Mouse (Mus musculus) kidney, embryonic 15.5 days (tissue): ENCODE results near the gene Tor1b. TPM values are rescaled to one million over a fixed set of nuclear protein-coding genes. Genes with fewer than 3 reads are reported as not detected.
"Not testable (repeated sequence)": the region's sequence is repeated elsewhere in the genome, so short reads cannot be mapped to it uniquely, and the experiment has no call there.

Source experiments
- ATAC-seq: fragments of 200-750 bp; cut with Nextera tagmentation; replicated peaks from 2 replicates; pipeline ENCODE4 v1.8.0; 2017; ENCODE audit warnings: moderate TSS enrichment; ENCODE audit not compliant: low FRiP score
- H3K27ac ChIP-seq: fragments of 300-500 bp; sonication (generic); 2 replicates; pipeline ENCODE4 v1.5.1; 2015; ENCODE audit warnings: mild to moderate bottlenecking, inconsistent platforms
- H3K27me3 ChIP-seq: fragments of 300-500 bp; sonication (generic); 2 replicates; pipeline ENCODE4 v1.6.1; 2015; ENCODE audit warnings: inconsistent platforms
- H3K36me3 ChIP-seq: fragments of 300-500 bp; sonication (generic); 2 replicates; pipeline ENCODE4 v1.6.1; 2015; ENCODE audit warnings: inconsistent platforms
- H3K4me1 ChIP-seq: fragments of 300-500 bp; sonication (generic); 2 replicates; pipeline ENCODE4 v1.6.1; 2015; ENCODE audit warnings: inconsistent platforms
- H3K4me2 ChIP-seq: fragments of 300-500 bp; sonication (generic); 2 replicates; pipeline ENCODE4 v1.6.1; 2015; ENCODE audit warnings: moderate library complexity, mild to moderate bottlenecking, inconsistent platforms
- H3K4me3 ChIP-seq: fragments of 300-500 bp; sonication (generic); replicated peaks from 2 replicates; pipeline ENCODE4 v1.5.1; 2015; ENCODE audit warnings: mild to moderate bottlenecking, inconsistent platforms
- H3K9ac ChIP-seq: fragments of 300-500 bp; sonication (generic); 2 replicates; pipeline ENCODE4 v1.6.1; 2015; ENCODE audit warnings: mild to moderate bottlenecking, inconsistent platforms
- H3K9me3 ChIP-seq: fragments of 300-500 bp; sonication (generic); replicated peaks from 2 replicates; pipeline ENCODE4 v1.6.1; 2016; ENCODE audit warnings: inconsistent platforms
- WGBS: fragments of 180-500 bp; shearing (Covaris S2); methylation state at CpG from one replicate; pipeline ENCODE4 v1.1.7; 2015; ENCODE audit warnings: mixed read lengths; 5-methylcytosine and 5-hydroxymethylcytosine counted together
- polyA plus RNA-seq: library from polyadenylated mRNA; unstranded; fragments of >200 nt; fragmentation: Nextera tagmentation; extraction: Ambion mirVana; gene quantifications from 2 replicates; pipeline ENCODE4 v1.2.1, GENCODE M21; 2015

Tor1b gene
- polyA plus RNA-seq, 1 experiment from 2014 or later = 37.5 TPM

- H3K27ac ChIP-seq = no peak overlapping the region
- no peaks in the 10 kb centered on the region for H3K36me3 ChIP-seq
- no peak for ATAC-seq
- WGBS = 68% methylated on average over 7 of the region's 7 CpGs
- no peak overlapping the region for H3K9ac ChIP-seq
- H3K4me2 ChIP-seq = no peak overlapping the region
- H3K27me3 ChIP-seq = no peaks in the 10 kb centered on the region
- H3K4me1 ChIP-seq = peaks cover 14% of the 10 kb centered on the region
- no peak overlapping the region for H3K4me3 ChIP-seq
- no peaks in the 10 kb centered on the region for H3K9me3 ChIP-seq
Observed at GRCm38 (mm10) chr2:30920216-30920615, 32.5 kb upstream of the Tor1b start.

GRCm38 (mm10) chr2:30923099-30923498 is 29.7 kb upstream of the Tor1b start:
- no peak overlapping the region for H3K27ac ChIP-seq
- no peaks in the 10 kb centered on the region for H3K36me3 ChIP-seq
- ATAC-seq = no peak
- H3K9me3 ChIP-seq = no peaks in the 10 kb centered on the region
- H3K4me2 ChIP-seq = no peak overlapping the region
- no peak overlapping the region for H3K9ac ChIP-seq
- H3K4me1 ChIP-seq = peaks cover 26% of the 10 kb centered on the region
- 69% methylated on average over 3 of the region's 3 CpGs for WGBS
- no peak overlapping the region for H3K4me3 ChIP-seq
- H3K27me3 ChIP-seq = no peaks in the 10 kb centered on the region

- no peak for ATAC-seq
- Histone ChIP-seq H3K27ac (no peak overlapping the region), H3K4me2 (no peak overlapping the region), H3K4me1 (peaks cover 34% of the 10 kb centered on the region), H3K9me3 (no peaks in the 10 kb centered on the region), H3K4me3 (no peak overlapping the region), H3K27me3 (no peaks in the 10 kb centered on the region), H3K9ac (no peak overlapping the region), H3K36me3 (no peaks in the 10 kb centered on the region)
- 86% methylated on average over 4 of the region's 4 CpGs for WGBS
Observed at GRCm38 (mm10) chr2:30925181-30925580, 27.6 kb upstream of the Tor1b start.

- no peaks in the 10 kb centered on the region for H3K36me3 ChIP-seq
- no peak overlapping the region for H3K4me2 ChIP-seq
- H3K9me3 ChIP-seq = no peaks in the 10 kb centered on the region
- H3K27ac ChIP-seq = peak overlapping the region; percentile 32; the same call in 1 of the 2 replicates
- 58% methylated on average over 4 of the region's 4 CpGs for WGBS
- ATAC-seq = no peak
- no peak overlapping the region for H3K9ac ChIP-seq
- H3K27me3 ChIP-seq = no peaks in the 10 kb centered on the region
- H3K4me1 ChIP-seq = peaks cover 34% of the 10 kb centered on the region
- no peak overlapping the region for H3K4me3 ChIP-seq
Observed at GRCm38 (mm10) chr2:30926381-30926780, 26.4 kb upstream of the Tor1b start.

GRCm38 (mm10) chr2:30927151-30927781 is 25.5 kb upstream of the Tor1b start:
- peak overlapping the region; percentile 32; the same call in 1 of the 2 replicates for H3K27ac ChIP-seq

GRCm38 (mm10) chr2:30927844-30928628 is 24.7 kb upstream of the Tor1b start:
- H3K9ac ChIP-seq = no peak overlapping the region
- ATAC-seq = no peak; the same call in none of the 2 replicates
- no peaks in the 10 kb centered on the region for H3K27me3 ChIP-seq
- no peak overlapping the region for H3K4me3 ChIP-seq
- no peak overlapping the region for H3K4me2 ChIP-seq
- H3K4me1 ChIP-seq = peaks cover 34% of the 10 kb centered on the region
- WGBS = 22% methylated on average over 14 of the region's 14 CpGs
- H3K9me3 ChIP-seq = no peaks in the 10 kb centered on the region
- no peaks in the 10 kb centered on the region for H3K36me3 ChIP-seq
- no peak overlapping the region for H3K27ac ChIP-seq

More at GRCm38 (mm10) chr2:30927151-30927781, 25.5 kb upstream of the Tor1b start:
- no peaks in the 10 kb centered on the region for H3K9me3 ChIP-seq
- no peak overlapping the region for H3K4me3 ChIP-seq
- WGBS = 55% methylated on average over 9 of the region's 9 CpGs
- H3K9ac ChIP-seq = no peak overlapping the region
- no peak overlapping the region for H3K4me2 ChIP-seq
- H3K27me3 ChIP-seq = no peaks in the 10 kb centered on the region
- no peak for ATAC-seq
- no peaks in the 10 kb centered on the region for H3K36me3 ChIP-seq
- peaks cover 34% of the 10 kb centered on the region for H3K4me1 ChIP-seq

GRCm38 (mm10) chr2:30928893-30929482 is 23.8 kb upstream of the Tor1b start:
- H3K9me3 ChIP-seq = no peaks in the 10 kb centered on the region
- no peak overlapping the region for H3K27ac ChIP-seq
- H3K4me2 ChIP-seq = peak overlapping the region; percentile 57
- WGBS = 23% methylated on average over 12 of the region's 12 CpGs
- no peaks in the 10 kb centered on the region for H3K36me3 ChIP-seq
- ATAC-seq = 0 out of 2 replicates have a peak, but pooled peaks have one; percentile 61
- H3K4me3 ChIP-seq = peak overlapping the region; percentile 23; the same call in 1 of the 2 replicates
- no peak overlapping the region for H3K9ac ChIP-seq
- H3K27me3 ChIP-seq = no peaks in the 10 kb centered on the region
- H3K4me1 ChIP-seq = peaks cover 34% of the 10 kb centered on the region

GRCm38 (mm10) chr2:30929483-30930045 is 23.2 kb upstream of the Tor1b start, which contains the start of gene Ptges:
Gene Ptges (minus strand): TSS chr2:30929863.
- H3K27ac ChIP-seq = no peak within 1 kb of the TSS
- H3K9ac ChIP-seq = no peak within 1 kb of the TSS
- H3K36me3 ChIP-seq = no peaks in the 10 kb centered on the region
- peaks cover 34% of the 10 kb centered on the region for H3K4me1 ChIP-seq
- peak; percentile 59 for ATAC-seq
- no peaks in the 10 kb centered on the region for H3K27me3 ChIP-seq
- under 1% methylated on average over 23 of the region's 23 CpGs for WGBS
- no peaks in the 10 kb centered on the region for H3K9me3 ChIP-seq
- peak within 1 kb of the TSS; percentile 57 for H3K4me2 ChIP-seq
- peak within 1 kb of the TSS; percentile 23 for H3K4me3 ChIP-seq

- H3K9me3 ChIP-seq, H3K4me2 ChIP-seq, H3K27me3 ChIP-seq, H3K9ac ChIP-seq, ATAC-seq, H3K36me3 ChIP-seq, H3K4me3 ChIP-seq, H3K27ac ChIP-seq: not testable (repeated sequence)
- H3K4me1 ChIP-seq = peaks cover 34% of the 10 kb centered on the region
- WGBS = 75% methylated on average over 2 of the region's 2 CpGs
Observed at GRCm38 (mm10) chr2:30930846-30931245, 21.9 kb upstream of the Tor1b start.

- peaks cover 28% of the 10 kb centered on the region for H3K4me1 ChIP-seq
- H3K27me3 ChIP-seq = peaks cover 4% of the 10 kb centered on the region; the same call in 1 of the 2 replicates
- no peak overlapping the region for H3K4me3 ChIP-seq
- H3K4me2 ChIP-seq = no peak overlapping the region
- no peaks in the 10 kb centered on the region for H3K9me3 ChIP-seq
- no peak overlapping the region for H3K27ac ChIP-seq
- no peak for ATAC-seq
- no peak overlapping the region for H3K9ac ChIP-seq
- H3K36me3 ChIP-seq = no peaks in the 10 kb centered on the region
- WGBS = 82% methylated on average over 3 of the region's 3 CpGs
Observed at GRCm38 (mm10) chr2:30931922-30932321, 20.8 kb upstream of the Tor1b start.

GRCm38 (mm10) chr2:30933032-30933431 is 19.7 kb upstream of the Tor1b start:
- H3K9ac ChIP-seq = no peak overlapping the region
- no peak overlapping the region for H3K4me2 ChIP-seq
- H3K4me1 ChIP-seq = peaks cover 18% of the 10 kb centered on the region
- ATAC-seq = no peak
- WGBS = 81% methylated on average over 6 of the region's 6 CpGs
- H3K27me3 ChIP-seq = peaks cover 4% of the 10 kb centered on the region; the same call in 1 of the 2 replicates
- no peak overlapping the region for H3K27ac ChIP-seq
- no peaks in the 10 kb centered on the region for H3K9me3 ChIP-seq
- H3K36me3 ChIP-seq = no peaks in the 10 kb centered on the region
- no peak overlapping the region for H3K4me3 ChIP-seq
